In genomic region chr16:26041021-26041928, GRCm38 (mm10) we compare ENCODE assay signal across 9 mouse cellular contexts.
DNase-seq lines count a peak whose midpoint lies in the region; ATAC-seq and TF ChIP-seq lines count a peak whose summit lies in the region.
"Had no signal": no experiment of that assay in that cellular context is flagged by ENCODE, and none has a peak within 500 bp of the region (broad histone marks: within the 10 kb centered on the region; RNA-seq: fewer than 3 reads in every experiment).

No protein-coding gene starts in this region.

- H3K4me2 ChIP-seq in hindbrain, embryonic 13.5 days, result no peak overlapping the region
- H3K4me2 ChIP-seq in liver, embryonic 14.5 days (ENCODE audit: low read depth), result peak overlapping the region; percentile 4; the same call in 1 of the 2 replicates
- H3K4me2 ChIP-seq in midbrain, embryonic 11.5 days, result no peak overlapping the region

- H3K36me3 ChIP-seq in hindbrain, embryonic 13.5 days, result no peaks in the 10 kb centered on the region
- no peaks in the 10 kb centered on the region for H3K36me3 ChIP-seq in hindbrain, embryonic 10.5 days
- H3K36me3 ChIP-seq in heart, embryonic 10.5 days, result no peaks in the 10 kb centered on the region
- no peaks in the 10 kb centered on the region for H3K36me3 ChIP-seq in liver, embryonic 14.5 days (replicated peaks; ENCODE audit: control insufficient read depth, insufficient read depth, low read depth)
- H3K36me3 ChIP-seq in midbrain, embryonic 11.5 days (ENCODE audit: control insufficient read depth, insufficient read depth, low read length), result no peaks in the 10 kb centered on the region

- ATAC-seq in hindbrain, embryonic 13.5 days (ENCODE audit: low FRiP score), result no peak
- ATAC-seq in liver, embryonic 14.5 days (ENCODE audit: insufficient read depth), result peak; percentile 75
- ATAC-seq in midbrain, embryonic 11.5 days (ENCODE audit: low FRiP score), result no peak
- ATAC-seq: Patski had no signal

- 0 out of 2 replicates have a peak overlapping the region, but pooled peaks have one; percentile 8 for H3K27ac ChIP-seq in hindbrain, embryonic 13.5 days
- no peak overlapping the region for H3K27ac ChIP-seq in hindbrain, embryonic 10.5 days
- H3K27ac ChIP-seq in heart, embryonic 10.5 days, result peak overlapping the region; percentile 77
- H3K27ac ChIP-seq in liver, embryonic 14.5 days, result no peak overlapping the region
- no peak overlapping the region for H3K27ac ChIP-seq in midbrain, embryonic 11.5 days (ENCODE audit: low read depth, low read length)

- WGBS in hindbrain, embryonic 13.5 days, result 76% methylated on average over 12 of the region's 12 CpGs
- WGBS in hindbrain, embryonic 10.5 days, result 67% methylated on average over 12 of the region's 12 CpGs
- 20% methylated on average over 12 of the region's 12 CpGs for WGBS in heart, embryonic 10.5 days
- 14% methylated on average over 12 of the region's 12 CpGs for WGBS in liver, embryonic 14.5 days (ENCODE audit: insufficient replicate concordance)
- 76% methylated on average over 12 of the region's 12 CpGs for WGBS in midbrain, embryonic 11.5 days

- no peak overlapping the region for H3K4me3 ChIP-seq in hindbrain, embryonic 13.5 days
- H3K4me3 ChIP-seq in hindbrain, embryonic 10.5 days, result no peak overlapping the region
- H3K4me3 ChIP-seq in heart, embryonic 10.5 days, result peak overlapping the region; percentile 22
- no peak overlapping the region for H3K4me3 ChIP-seq in liver, embryonic 14.5 days (ENCODE audit: insufficient read depth in 1 of 2, low read depth in 2 of 2, low read length in 2 of 2)
- no peak overlapping the region for H3K4me3 ChIP-seq in midbrain, embryonic 11.5 days (ENCODE audit: low read depth, low read length)

- TF ChIP-seq CTCF in liver, embryonic 14.5 days (IDR thresholded peaks at IDR 0.05; ENCODE audit: low read depth), result no peak

- TF ChIP-seq EP300 in liver, embryonic 14.5 days (IDR thresholded peaks at IDR 0.05; ENCODE audit: low read depth), result no peak

- H3K9me3 ChIP-seq in hindbrain, embryonic 13.5 days, result no peaks in the 10 kb centered on the region
- no peaks in the 10 kb centered on the region for H3K9me3 ChIP-seq in hindbrain, embryonic 10.5 days
- no peaks in the 10 kb centered on the region for H3K9me3 ChIP-seq in heart, embryonic 10.5 days
- no peaks in the 10 kb centered on the region for H3K9me3 ChIP-seq in liver, embryonic 14.5 days (ENCODE audit: control insufficient read depth, low read length)
- H3K9me3 ChIP-seq in midbrain, embryonic 11.5 days (ENCODE audit: control insufficient read depth, low read length), result no peaks in the 10 kb centered on the region

- H3K4me1 ChIP-seq in hindbrain, embryonic 13.5 days (replicated peaks), result no peaks in the 10 kb centered on the region
- H3K4me1 ChIP-seq in hindbrain, embryonic 10.5 days (replicated peaks), result no peaks in the 10 kb centered on the region; the same call in 1 of the 2 replicates
- H3K4me1 ChIP-seq in heart, embryonic 10.5 days, result peaks cover 30% of the 10 kb centered on the region
- H3K4me1 ChIP-seq in liver, embryonic 14.5 days (replicated peaks; ENCODE audit: control insufficient read depth in 2 of 2, insufficient read depth in 2 of 2, low read length in 1 of 2), result peaks cover 0 to 7% of the 10 kb centered on the region in 2 experiments; a peak in 2 of 4 replicates
- peaks cover under 1% of the 10 kb centered on the region; the same call in 1 of the 2 replicates for H3K4me1 ChIP-seq in midbrain, embryonic 11.5 days (ENCODE audit: control insufficient read depth, insufficient read depth, low read length)

- no peak overlapping the region for H3K9ac ChIP-seq in hindbrain, embryonic 13.5 days
- no peak overlapping the region for H3K9ac ChIP-seq in liver, embryonic 14.5 days (replicated peaks)
- H3K9ac ChIP-seq in midbrain, embryonic 11.5 days (ENCODE audit: low read length), result no peak overlapping the region

- no peaks in the 10 kb centered on the region for H3K27me3 ChIP-seq in hindbrain, embryonic 13.5 days
- H3K27me3 ChIP-seq in hindbrain, embryonic 10.5 days (ENCODE audit: insufficient read depth, poor library complexity, severe bottlenecking), result no peaks in the 10 kb centered on the region
- no peaks in the 10 kb centered on the region for H3K27me3 ChIP-seq in heart, embryonic 10.5 days (ENCODE audit: insufficient read depth, poor library complexity, severe bottlenecking)
- H3K27me3 ChIP-seq in liver, embryonic 14.5 days (ENCODE audit: control insufficient read depth, insufficient read depth, low read length), result no peaks in the 10 kb centered on the region
- H3K27me3 ChIP-seq in midbrain, embryonic 11.5 days (ENCODE audit: control insufficient read depth, insufficient read depth, low read length), result no peaks in the 10 kb centered on the region
- H3K27me3 ChIP-seq: Patski had no signal

- no peak for DNase-seq in hindbrain, embryonic 10.5 days (ENCODE audit: low spot score)
- DNase-seq in adrenal gland, postnatal 25 days, result peak; percentile 38
- DNase-seq in heart, embryonic 10.5 days (ENCODE audit: low spot score), result peak; percentile 78
- peak in 1 of 3 experiments; percentile 4 for DNase-seq in liver, embryonic 14.5 days (ENCODE audit: low read depth in 3 of 3, low spot score in 3 of 3)
- DNase-seq in midbrain, embryonic 11.5 days (ENCODE audit: low spot score, missing footprints), result no peak
- no peak for DNase-seq in right cerebral cortex, postnatal 14 days
- DNase-seq in right cerebral cortex, postnatal 36 days (ENCODE audit: low spot score in 2 of 2), result no peak

Comparison
In these comparisons a context has a peak if more than half of its experiments do, and no peak if none do; other contexts are left out.
1. H3K27ac ChIP-seq: peak in hindbrain, embryonic 13.5 days (single experiment) and heart, embryonic 10.5 days (single experiment); none in hindbrain, embryonic 10.5 days (single experiment), liver, embryonic 14.5 days (single experiment) and midbrain, embryonic 11.5 days (single experiment).
2. DNase-seq: peak in adrenal gland, postnatal 25 days (single experiment) and heart, embryonic 10.5 days (single experiment); none in hindbrain, embryonic 10.5 days (single experiment), midbrain, embryonic 11.5 days (single experiment), right cerebral cortex, postnatal 14 days (single experiment) and right cerebral cortex, postnatal 36 days (0 of 2).